Mouse (Mus musculus): ENCODE data around the gene Fbxo3. TPM values are rescaled to one million over a fixed set of nuclear protein-coding genes. Genes with fewer than 3 reads are reported as not detected.

Fbxo3 gene
- 38.5 TPM for polyA plus RNA-seq (2017; shearing (Covaris generic))

DNA sequence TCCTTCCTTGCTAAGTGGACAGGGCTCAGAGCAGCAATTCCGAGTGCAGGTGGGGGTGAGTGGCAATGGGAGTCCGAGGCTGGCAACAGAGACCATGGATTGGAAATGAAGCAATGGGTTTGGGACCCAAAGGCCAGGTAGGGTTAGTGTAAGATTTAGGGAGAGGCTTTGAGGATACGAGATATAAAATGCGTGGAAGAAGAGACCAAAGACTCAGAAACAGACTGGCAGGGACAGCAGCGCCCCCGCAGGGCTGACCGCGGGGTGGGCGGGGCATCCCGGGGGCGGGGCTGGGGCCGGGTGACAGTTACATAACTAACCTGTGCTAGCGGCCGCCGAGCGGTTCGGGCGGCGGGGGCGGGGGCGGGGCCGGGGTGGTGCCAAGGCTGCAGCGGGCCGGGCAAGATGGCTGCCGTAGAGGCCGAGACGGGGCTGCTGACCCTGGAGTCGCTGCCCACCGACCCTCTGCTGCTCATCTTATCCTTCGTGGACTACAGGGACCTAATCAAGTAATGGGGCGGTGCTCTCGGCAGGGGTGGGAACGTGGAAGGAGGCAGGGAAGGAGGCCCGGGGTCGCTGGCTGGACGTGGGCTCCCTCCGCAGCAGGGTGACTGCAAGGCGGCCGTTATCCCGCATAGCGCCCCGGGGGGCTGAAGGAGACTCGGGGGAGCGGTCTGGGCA lies at the start of gene Fbxo3:
Gene Fbxo3 (plus strand): TSS at position 264 of the 681 bp plus-strand sequence.

DNA sequence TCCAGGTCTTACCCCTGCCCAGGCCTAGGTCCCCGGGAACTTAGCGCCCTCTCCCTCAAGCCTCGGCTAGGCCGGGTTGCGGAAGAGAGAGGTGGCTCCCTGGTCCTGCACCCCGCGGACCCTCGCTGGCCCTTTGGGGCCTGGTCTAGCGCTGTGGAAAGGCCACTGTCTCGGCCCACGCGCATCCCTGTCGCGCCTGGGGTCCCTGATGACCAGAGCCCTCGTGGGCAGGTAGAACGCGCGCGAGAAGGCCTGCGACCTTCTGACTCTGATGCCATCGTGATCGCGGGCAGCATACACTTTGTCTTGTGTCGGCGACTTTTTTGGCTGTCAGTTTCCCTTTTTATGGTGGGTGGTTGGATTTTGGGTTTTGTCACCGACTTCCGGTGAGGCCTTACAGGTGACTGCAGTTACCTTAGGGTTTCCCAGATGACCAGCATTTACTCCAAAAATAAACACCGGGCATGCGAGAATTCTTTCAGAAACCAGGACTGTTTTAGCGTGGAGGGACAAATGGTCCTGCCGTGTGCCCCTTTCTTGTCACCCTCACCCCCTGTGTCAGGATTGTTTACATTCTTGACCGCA lies 710 bp downstream of the Fbxo3 start, which contains the start of gene 4931422A03Rik:
Gene 4931422A03Rik (minus strand): TSS at position 223 of the 585 bp plus-strand sequence.

DNA sequence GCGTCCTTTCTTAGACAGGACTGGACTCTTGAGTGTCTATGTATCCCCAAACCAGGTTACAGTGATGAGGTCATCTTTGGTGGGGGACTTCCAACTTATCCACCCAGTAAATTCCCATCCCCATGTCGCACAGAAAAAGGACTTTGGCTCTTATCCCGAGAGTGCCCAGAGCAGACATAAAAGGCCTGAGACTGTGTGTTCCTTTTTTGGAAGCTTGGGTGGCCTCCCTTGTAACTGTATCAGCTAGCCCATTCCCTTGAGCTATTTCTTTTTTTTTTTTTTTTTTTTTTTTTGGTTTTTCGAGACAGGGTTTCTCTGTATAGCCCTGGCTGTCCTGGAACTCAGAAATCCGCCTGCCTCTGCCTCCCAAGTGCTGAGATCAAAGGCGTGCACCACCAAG lies 38.0 kb downstream of the Fbxo3 start, which contains the start of gene Gm10912:
Gene Gm10912 (plus strand): TSS at position 301 of the 400 bp plus-strand sequence.

DNA sequence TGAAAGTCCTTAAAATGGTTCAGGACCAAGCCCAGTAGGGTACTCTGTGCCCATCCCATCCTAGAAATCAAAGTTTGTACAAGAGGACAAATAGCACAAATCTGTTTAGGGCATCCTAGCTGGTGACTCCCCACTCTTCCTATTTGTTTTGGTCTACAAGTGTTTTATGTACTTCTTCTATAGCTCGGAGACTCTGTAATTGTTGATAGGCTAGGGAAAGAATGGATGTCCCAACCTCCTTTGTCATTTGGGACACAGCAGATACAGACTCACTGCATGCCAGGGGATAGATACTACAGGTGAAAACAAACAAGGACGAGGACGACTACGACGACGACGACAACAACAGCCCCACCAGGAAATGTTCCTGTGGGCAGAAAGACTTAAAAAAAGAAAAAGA lies 40.9 kb downstream of the Fbxo3 start, which contains the start of gene Gm10799:
Gene Gm10799 (minus strand): TSS at position 101 of the 400 bp plus-strand sequence.

DNA sequence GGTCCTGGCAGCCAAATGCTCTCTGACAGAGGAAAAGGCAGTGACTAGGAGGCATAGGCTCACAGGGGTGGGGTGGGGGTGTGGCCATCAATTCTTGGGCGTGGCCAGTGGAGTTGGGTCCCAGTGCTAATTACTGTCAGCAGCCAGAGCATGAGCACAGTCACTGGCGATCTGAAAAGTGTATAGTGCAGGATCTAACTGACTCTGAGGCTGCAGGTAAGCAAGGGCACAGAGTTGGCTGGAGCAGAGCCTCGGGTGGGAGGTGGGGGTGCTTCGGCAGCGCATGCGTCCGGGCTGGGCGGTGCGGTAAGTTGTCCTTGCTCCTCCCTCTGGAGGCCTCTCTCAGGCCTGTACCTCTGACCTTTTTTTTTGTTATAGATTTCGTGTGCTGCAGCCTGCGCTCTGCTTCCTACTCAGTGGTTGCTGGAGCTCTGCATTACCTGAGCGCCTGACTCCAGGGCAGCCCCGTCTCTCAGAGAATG lies 42.2 kb downstream of the Fbxo3 start, which contains the start of gene Cd59b:
Gene Cd59b (plus strand): TSS at position 146 of the 482 bp plus-strand sequence.

DNA sequence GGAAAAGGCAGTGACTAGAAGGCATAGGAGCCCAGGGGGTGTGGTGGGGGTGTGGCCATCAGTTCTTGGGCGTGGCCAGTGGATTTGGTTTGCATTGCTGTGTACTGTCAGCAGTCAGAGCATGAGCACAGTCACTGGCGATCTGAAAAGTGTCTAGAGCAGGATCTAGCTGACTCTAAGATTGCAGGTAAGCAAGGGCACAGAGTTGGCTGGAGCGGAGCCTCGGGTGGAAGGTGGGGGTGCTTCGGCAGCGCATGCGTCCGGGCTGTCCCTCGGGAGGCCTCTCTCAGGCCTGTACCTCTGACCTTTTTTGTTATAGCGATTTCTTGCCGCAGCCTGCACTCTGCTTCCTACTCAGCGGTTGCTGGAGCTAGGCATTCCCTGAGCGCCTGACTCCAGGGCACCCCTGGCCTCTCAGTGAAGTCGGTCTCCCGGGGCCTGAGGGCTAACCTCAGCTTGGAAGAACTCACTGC lies 68.3 kb downstream of the Fbxo3 start, which contains the start of gene Cd59a:
Gene Cd59a (plus strand): TSS at position 61 of the 473 bp plus-strand sequence.

Other genes with a start within 250 kb of the Fbxo3 start
- 219 TPM for gene Caprin1, start 230.1 kb upstream of the Fbxo3 start, polyA plus RNA-seq (2017; shearing (Covaris generic))
- not detected for gene Lmo2, start 69.7 kb upstream of the Fbxo3 start, polyA plus RNA-seq (2017; shearing (Covaris generic))
- 4.7 TPM for gene 4931422A03Rik, start 640 bp downstream of the Fbxo3 start, polyA plus RNA-seq (2017; shearing (Covaris generic))
- 0.22 TPM for gene Gm10912, start 38.1 kb downstream of the Fbxo3 start, polyA plus RNA-seq (2017; shearing (Covaris generic))
- not detected for gene Gm10799, start 40.8 kb downstream of the Fbxo3 start, polyA plus RNA-seq (2017; shearing (Covaris generic))
- not detected for gene Cd59b, start 42.1 kb downstream of the Fbxo3 start, polyA plus RNA-seq (2017; shearing (Covaris generic))
- gene Cd59a, start 68.1 kb downstream of the Fbxo3 start, polyA plus RNA-seq (2017; shearing (Covaris generic)) = not detected
- not detected for gene A930018P22Rik, start 95.0 kb downstream of the Fbxo3 start, polyA plus RNA-seq (2017; shearing (Covaris generic))